Mouse (Mus musculus) common myeloid progenitor, adult 5-6 weeks (primary cell): ENCODE measurements around the gene Jak3. TPM values are rescaled to one million over a fixed set of nuclear protein-coding genes. Genes with fewer than 3 reads are reported as not detected.
A peak's percentile ranks its signal among the peaks of the same experiment; 100 is the strongest.
"Not testable (repeated sequence)": the region's sequence is repeated elsewhere in the genome, so short reads cannot be mapped to it uniquely, and the experiment has no call there.

Source experiments
- ATAC-seq: replicated peaks from 2 replicates; pipeline ENCODE4 v1.8.0; 2016; ENCODE audit warnings: low read depth, mild to moderate bottlenecking, moderate TSS enrichment, inconsistent platforms; ENCODE audit not compliant: poor library complexity, severe bottlenecking
- total RNA-seq: library from RNA; stranded (forward); fragments of 200-1000, 187-1606 nt; gene quantifications from 2 replicates; pipeline ENCODE4 v1.2.3, GENCODE M21; 2017

Gene Jak3
- total RNA-seq, 1 experiment from 2014 or later = 14.1 TPM

DNA sequence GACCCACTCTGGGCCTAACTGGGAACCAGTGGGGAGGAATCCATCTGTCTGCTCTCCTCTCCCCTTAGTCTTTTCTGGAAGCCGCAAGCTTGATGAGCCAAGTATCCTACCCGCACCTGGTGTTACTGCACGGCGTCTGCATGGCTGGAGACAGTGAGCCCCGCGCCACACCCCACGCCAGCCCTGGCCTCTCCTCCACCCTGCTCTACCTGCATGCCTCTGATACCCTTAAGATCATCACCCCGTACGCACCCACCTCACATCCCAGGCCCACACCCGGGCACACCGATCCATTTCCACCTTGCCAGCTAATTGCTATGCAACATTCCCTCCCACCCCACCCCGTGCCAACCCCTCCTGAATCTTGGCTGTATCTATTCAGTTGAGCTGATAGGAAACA lies 6.7 kb downstream of the Jak3 start:
- no peak for ATAC-seq

DNA sequence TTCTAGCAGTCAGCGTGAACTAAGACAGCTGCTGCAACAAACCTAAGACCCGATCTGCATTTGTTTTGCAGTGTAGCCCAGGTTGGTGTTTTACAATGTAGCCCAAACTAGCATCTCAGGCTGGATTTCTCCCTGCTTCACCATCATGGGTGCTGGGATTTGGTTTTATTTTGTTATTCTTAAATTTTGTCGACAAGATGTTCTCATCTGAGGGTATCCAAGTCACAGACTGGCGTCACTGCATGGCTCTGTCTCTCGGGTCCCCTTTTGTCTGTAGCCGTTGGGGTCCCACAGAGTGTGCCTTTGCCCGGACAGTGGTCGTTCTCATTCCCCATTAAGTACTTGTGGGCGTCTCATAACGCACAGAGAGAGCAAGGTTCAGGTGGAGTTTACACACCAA lies 8.6 kb downstream of the Jak3 start:
- no peak for ATAC-seq

DNA sequence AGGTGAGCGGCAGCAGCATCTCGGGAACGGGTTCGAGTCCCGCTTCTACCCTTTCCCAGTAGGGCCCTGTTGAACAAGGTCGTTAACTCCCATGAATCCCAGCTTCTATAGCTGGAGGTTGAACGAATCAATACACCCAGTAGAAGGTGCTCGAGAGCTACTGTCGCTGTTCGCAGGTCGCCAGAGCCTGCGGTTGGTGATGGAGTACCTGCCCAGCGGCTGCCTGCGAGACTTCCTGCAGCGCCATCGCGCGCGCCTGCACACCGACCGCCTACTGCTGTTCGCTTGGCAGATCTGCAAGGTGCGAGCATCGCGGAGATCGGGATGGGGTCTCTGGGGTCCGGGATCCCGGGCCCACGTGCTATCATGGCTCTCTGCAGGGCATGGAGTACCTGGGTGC lies 9.5 kb downstream of the Jak3 start:
- ATAC-seq = no peak

- no peak for ATAC-seq
These were observed 10.1 kb downstream of the Jak3 start for GRCm38 (mm10) chr8:71686143-71686734.

DNA sequence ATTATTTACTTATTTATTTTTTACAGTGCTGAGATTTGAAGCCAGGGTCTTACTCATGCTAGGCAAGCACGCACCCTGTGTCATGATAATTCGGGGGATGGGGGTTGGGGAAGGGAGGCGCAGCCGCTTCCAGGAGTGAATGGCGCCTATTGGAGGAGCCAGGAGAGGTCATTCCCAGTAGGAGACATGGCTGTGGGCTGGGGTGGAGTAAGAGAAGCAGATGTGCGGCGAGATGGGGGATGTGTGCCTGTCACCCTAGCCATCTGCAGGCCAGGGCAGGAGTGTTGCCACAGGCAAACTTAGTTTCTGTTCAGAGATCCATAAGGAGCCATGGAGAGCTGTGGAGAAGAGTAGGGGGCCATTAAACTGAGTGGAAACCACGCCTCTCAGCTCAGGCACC lies 11.5 kb downstream of the Jak3 start:
- no peak for ATAC-seq

- no peak for ATAC-seq
These were observed 12.9 kb downstream of the Jak3 start, which contains the start of gene Insl3 for GRCm38 (mm10) chr8:71689028-71689427. TSS of gene Insl3 (plus strand) at chr8:71689214.

DNA sequence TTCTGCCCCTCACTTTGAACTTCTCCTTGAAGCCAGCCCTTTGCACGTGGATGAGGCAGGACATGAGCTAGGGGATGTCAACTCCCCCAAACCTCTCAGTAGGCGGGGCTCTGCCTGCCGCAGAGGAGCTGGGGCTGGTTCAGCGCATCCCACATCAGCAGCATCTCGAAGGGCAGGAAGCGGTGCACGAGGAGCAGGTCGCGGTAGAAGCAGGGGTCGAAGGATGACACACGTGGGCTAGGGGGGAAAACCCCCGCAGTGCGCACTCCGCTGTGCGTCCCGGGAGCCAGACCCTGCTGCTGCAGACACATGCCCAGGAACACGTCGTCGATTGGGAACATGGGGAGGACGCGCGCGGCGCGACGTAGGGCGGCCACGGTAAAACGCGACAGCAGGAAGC lies 16.4 kb downstream of the Jak3 start:
- ATAC-seq = peak; percentile 70

- 0 out of 2 replicates have a peak, but pooled peaks have one; percentile 31 for ATAC-seq
These were observed 17.3 kb downstream of the Jak3 start for GRCm38 (mm10) chr8:71693166-71694041.

- ATAC-seq = not testable (repeated sequence)
These were observed 19.4 kb downstream of the Jak3 start for GRCm38 (mm10) chr8:71695456-71695855.

GRCm38 (mm10) chr8:71700493-71701269 lies 24.6 kb downstream of the Jak3 start:
- ATAC-seq = peak; percentile 23

GRCm38 (mm10) chr8:71701414-71702086 lies 25.5 kb downstream of the Jak3 start, which contains the start of gene B3gnt3:
TSS of gene B3gnt3 (minus strand) at chr8:71701789.
- ATAC-seq = peak; percentile 15

GRCm38 (mm10) chr8:71702087-71702432 lies 26.0 kb downstream of the Jak3 start:
- peak; percentile 70 for ATAC-seq

- ATAC-seq = peak; percentile 47
These were observed 26.8 kb downstream of the Jak3 start for GRCm38 (mm10) chr8:71702923-71703322.

DNA sequence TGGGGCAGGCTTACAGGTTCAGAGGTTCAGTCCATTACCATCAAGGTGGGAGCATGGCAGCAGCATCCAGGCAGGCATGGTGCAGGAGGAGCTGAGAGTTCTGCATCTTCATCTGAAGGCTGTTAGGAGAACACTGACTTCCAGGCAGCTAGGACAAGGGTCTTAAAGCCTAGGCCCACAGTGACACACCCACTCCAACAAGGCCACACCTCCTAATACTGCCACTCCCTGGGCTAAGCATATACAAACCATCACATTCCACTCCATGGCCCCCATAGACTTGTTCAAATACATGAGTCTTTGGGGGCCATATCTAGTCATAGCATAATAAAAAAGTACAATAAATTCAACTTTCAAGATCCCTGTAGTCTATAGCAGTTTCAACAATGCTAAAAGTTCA lies 27.3 kb downstream of the Jak3 start:
- not testable (repeated sequence) for ATAC-seq

- ATAC-seq = peak; percentile 59
These were observed 31.8 kb downstream of the Jak3 start for GRCm38 (mm10) chr8:71707874-71708273.

DNA sequence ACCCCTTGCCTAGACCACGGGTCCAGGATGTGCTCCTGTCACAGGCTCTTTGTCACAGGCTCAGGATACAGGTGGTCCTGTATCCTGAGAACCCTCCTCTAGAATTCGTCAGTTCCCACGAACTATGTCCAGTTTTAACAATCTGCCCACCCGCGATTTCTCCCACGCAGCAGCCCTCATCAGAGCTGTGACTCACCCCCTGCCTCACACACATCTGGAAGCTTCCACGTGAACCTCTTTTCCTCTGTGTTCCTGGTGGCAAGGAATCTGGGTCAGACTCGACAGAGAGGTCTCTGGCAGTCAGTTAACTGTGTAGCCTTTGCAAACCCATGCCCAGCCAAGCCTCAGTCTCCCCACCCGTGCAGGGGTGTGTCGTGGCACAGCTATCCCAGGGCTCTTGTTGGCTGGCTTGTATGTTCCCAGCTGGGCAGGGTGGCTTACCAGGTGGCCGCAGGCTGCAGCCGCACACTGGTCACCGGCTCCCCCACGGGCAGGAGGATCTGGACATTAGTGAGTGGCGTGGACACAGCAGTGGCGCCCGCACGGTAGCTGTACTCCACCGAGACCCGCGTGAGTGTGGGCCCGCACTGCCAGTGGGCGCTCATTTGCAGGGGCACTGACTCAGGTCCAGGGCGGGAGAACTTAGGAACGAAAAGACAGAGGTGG lies 33.2 kb downstream of the Jak3 start:
- ATAC-seq = no peak

DNA sequence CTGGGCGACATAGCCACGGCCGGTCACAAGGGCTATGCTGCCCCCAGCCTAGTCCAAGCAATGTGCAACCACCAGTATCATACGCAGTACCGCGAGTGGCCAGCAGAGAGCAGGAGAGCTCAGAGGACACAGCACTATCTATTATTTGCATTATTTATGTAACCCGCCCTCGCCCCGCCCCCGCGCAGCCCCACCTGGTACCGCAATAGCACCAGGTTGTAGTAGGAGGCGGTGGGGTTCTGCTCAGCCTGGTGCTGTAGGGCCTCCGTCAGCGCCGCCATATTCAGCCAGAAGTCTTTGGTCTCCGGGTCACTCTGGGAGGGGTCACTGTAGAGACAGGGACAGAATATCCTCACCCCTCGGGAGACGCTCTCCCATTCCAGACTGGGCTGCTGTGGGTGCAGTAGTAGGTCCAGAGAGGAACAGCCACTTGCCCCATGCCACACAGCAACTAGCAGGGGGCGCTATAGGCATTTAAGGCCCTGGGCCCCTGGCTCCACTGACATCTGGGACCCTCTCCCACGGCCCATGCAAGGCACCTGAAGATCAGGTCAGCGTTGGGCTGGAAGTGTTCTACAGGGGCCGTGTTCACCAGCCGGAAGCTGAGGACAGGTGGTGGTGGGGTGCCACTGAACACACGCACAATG lies 33.8 kb downstream of the Jak3 start:
- peak; percentile 67 for ATAC-seq

DNA sequence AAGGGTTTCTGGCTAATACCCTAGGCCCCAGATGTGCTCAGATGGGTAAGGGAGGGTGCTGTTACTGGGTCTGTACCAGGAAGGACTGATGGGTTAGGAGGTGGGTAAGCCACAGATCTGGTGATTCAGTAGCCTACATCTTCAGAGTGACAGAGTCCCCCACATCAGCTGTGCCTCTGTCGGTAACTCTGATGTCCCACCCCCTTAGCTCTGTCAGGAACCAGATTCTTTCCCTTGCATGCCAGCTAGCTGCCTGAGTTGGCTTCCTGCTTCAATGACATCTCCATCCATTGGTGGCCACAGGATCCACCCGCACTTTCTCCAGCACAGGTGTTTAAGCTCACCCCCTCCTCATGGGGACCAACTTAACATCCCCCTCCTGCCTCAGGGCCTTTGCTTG lies 35.5 kb downstream of the Jak3 start:
- no peak for ATAC-seq

- ATAC-seq = no peak
These were observed 39.4 kb downstream of the Jak3 start for GRCm38 (mm10) chr8:71715531-71715930.
